Mouse (Mus musculus) small intestine, adult 2 months (tissue): ENCODE data around the gene Pth.

Source experiments
- CTCF ChIP-seq: fragments of 200-500 bp; IDR thresholded peaks from 2 replicates; pipeline ENCODE4 v1.5.1; 2012; ENCODE audit warnings: low read depth, mild to moderate bottlenecking, control low read depth, inconsistent platforms, low read length, moderate library complexity, mixed read lengths; ENCODE audit not compliant: insufficient replicate concordance, insufficient read length; ENCODE audit errors: extremely low read depth
- POLR2A ChIP-seq: fragments of 200-500 bp; IDR thresholded peaks from 2 replicates; pipeline ENCODE4 v1.6.1; 2012; ENCODE audit warnings: low read depth, mild to moderate bottlenecking, control low read depth, inconsistent platforms, low read length, moderate library complexity

DNA sequence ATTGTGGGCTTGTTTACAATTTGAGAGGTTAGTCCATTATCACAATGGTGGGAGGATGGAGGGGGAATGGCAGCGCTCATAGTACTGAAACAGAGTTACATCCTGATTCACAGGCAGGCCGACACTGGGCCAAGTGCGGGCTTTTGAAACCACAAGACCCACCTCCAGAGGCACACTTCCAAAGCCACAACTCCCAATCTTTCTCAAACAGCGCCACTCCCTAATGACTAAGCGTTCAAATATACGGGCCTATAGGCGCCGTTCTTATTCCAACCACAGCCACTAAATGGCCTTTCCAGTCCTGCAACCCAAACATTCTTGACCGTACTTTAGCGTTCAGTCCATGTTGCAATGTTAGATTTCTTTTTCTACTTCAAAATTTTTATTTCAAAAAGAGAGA is 47.9 kb upstream of the Pth start:
- no peak for TF ChIP-seq POLR2A
- TF ChIP-seq CTCF = no peak
